Mouse (Mus musculus): Measurements from ENCODE around the gene Spag17. TPM values are rescaled to one million over a fixed set of nuclear protein-coding genes. Genes with fewer than 3 reads are reported as not detected.
"Not testable (repeated sequence)": the region's sequence is repeated elsewhere in the genome, so short reads cannot be mapped to it uniquely, and the experiment has no call there.

The Spag17 gene
- polyA plus RNA-seq, 1 experiment from 2014 or later, result 0.33 TPM

- no peaks in the 10 kb centered on the region for H3K9me3 ChIP-seq (ENCODE audit: control insufficient read depth, low read length)
- WGBS, result 78% methylated on average over 6 of the region's 6 CpGs
- H3K27me3 ChIP-seq (replicated peaks; ENCODE audit: control insufficient read depth, insufficient read depth, low read length), result no peaks in the 10 kb centered on the region
- H3K4me3 ChIP-seq (ENCODE audit: low read length), result no peak overlapping the region
- H3K4me1 ChIP-seq (ENCODE audit: control insufficient read depth, insufficient read depth, low read length), result 0 out of 2 replicates have a peak, but pooled peaks cover 3% of the 10 kb centered on the region
- H3K9ac ChIP-seq (ENCODE audit: low read depth, low read length), result no peak overlapping the region
- ATAC-seq, result no peak
- H3K27ac ChIP-seq (ENCODE audit: low read length), result no peak overlapping the region
- no peaks in the 10 kb centered on the region for H3K36me3 ChIP-seq (ENCODE audit: control insufficient read depth, insufficient read depth, low read length)
- no peak overlapping the region for H3K4me2 ChIP-seq (ENCODE audit: low read depth, low read length)
Measured at GRCm38 (mm10) chr3:99883988-99884564, 1.1 kb upstream of the Spag17 start.

- H3K36me3 ChIP-seq (ENCODE audit: control insufficient read depth, insufficient read depth, low read length); H3K9ac ChIP-seq (ENCODE audit: low read depth, low read length); H3K4me1 ChIP-seq (ENCODE audit: control insufficient read depth, insufficient read depth, low read length); H3K4me2 ChIP-seq (ENCODE audit: low read depth, low read length); H3K27ac ChIP-seq (ENCODE audit: low read length); H3K27me3 ChIP-seq (replicated peaks; ENCODE audit: control insufficient read depth, insufficient read depth, low read length); H3K4me3 ChIP-seq (ENCODE audit: low read length); H3K9me3 ChIP-seq (ENCODE audit: control insufficient read depth, low read length); ATAC-seq: not testable (repeated sequence)
- WGBS, result 91% methylated on average over 4 of the region's 4 CpGs
Measured at GRCm38 (mm10) chr3:99894741-99895140, 9.5 kb downstream of the Spag17 start.

- Histone ChIP-seq H3K4me2 (ENCODE audit: low read depth, low read length) (no peak overlapping the region), H3K4me3 (ENCODE audit: low read length) (no peak overlapping the region), H3K27ac (ENCODE audit: low read length) (no peak overlapping the region), H3K4me1 (ENCODE audit: control insufficient read depth, insufficient read depth, low read length) (no peaks in the 10 kb centered on the region), H3K9me3 (ENCODE audit: control insufficient read depth, low read length) (no peaks in the 10 kb centered on the region), H3K9ac (ENCODE audit: low read depth, low read length) (no peak overlapping the region), H3K36me3 (ENCODE audit: control insufficient read depth, insufficient read depth, low read length) (no peaks in the 10 kb centered on the region), H3K27me3 (replicated peaks; ENCODE audit: control insufficient read depth, insufficient read depth, low read length) (no peaks in the 10 kb centered on the region)
- 85% methylated on average over 8 of the region's 8 CpGs for WGBS
- ATAC-seq, result no peak
Measured at GRCm38 (mm10) chr3:99913809-99914439, 28.7 kb downstream of the Spag17 start.

- H3K36me3 ChIP-seq (ENCODE audit: control insufficient read depth, insufficient read depth, low read length), result no peaks in the 10 kb centered on the region
- H3K4me1 ChIP-seq (ENCODE audit: control insufficient read depth, insufficient read depth, low read length), result no peaks in the 10 kb centered on the region
- 72% methylated on average over 3 of the region's 3 CpGs for WGBS
- H3K9ac ChIP-seq (ENCODE audit: low read depth, low read length), result no peak overlapping the region
- no peak overlapping the region for H3K4me3 ChIP-seq (ENCODE audit: low read length)
- no peaks in the 10 kb centered on the region for H3K27me3 ChIP-seq (replicated peaks; ENCODE audit: control insufficient read depth, insufficient read depth, low read length)
- H3K27ac ChIP-seq (ENCODE audit: low read length), result no peak overlapping the region
- no peaks in the 10 kb centered on the region for H3K9me3 ChIP-seq (ENCODE audit: control insufficient read depth, low read length)
- no peak overlapping the region for H3K4me2 ChIP-seq (ENCODE audit: low read depth, low read length)
- no peak for ATAC-seq
Measured at GRCm38 (mm10) chr3:99922944-99923343, 37.7 kb downstream of the Spag17 start.

- ATAC-seq, result peak; percentile 90
- no peaks in the 10 kb centered on the region for H3K36me3 ChIP-seq (ENCODE audit: control insufficient read depth, insufficient read depth, low read length)
- H3K27me3 ChIP-seq (replicated peaks; ENCODE audit: control insufficient read depth, insufficient read depth, low read length), result no peaks in the 10 kb centered on the region
- 0 out of 2 replicates have a peak overlapping the region, but pooled peaks have one; percentile 1 for H3K4me2 ChIP-seq (ENCODE audit: low read depth, low read length)
- WGBS, result 55% methylated on average over 12 of the region's 12 CpGs
- H3K9me3 ChIP-seq (ENCODE audit: control insufficient read depth, low read length), result no peaks in the 10 kb centered on the region
- peak overlapping the region; percentile 42 for H3K27ac ChIP-seq (ENCODE audit: low read length)
- no peaks in the 10 kb centered on the region for H3K4me1 ChIP-seq (ENCODE audit: control insufficient read depth, insufficient read depth, low read length)
- H3K4me3 ChIP-seq (ENCODE audit: low read length), result no peak overlapping the region
- H3K9ac ChIP-seq (ENCODE audit: low read depth, low read length), result no peak overlapping the region
Measured at GRCm38 (mm10) chr3:99930920-99931620, 45.9 kb downstream of the Spag17 start.

- H3K27me3 ChIP-seq (replicated peaks; ENCODE audit: control insufficient read depth, insufficient read depth, low read length), result no peaks in the 10 kb centered on the region
- no peak overlapping the region for H3K27ac ChIP-seq (ENCODE audit: low read length)
- ATAC-seq, result peak; percentile 34; the same call in 1 of the 2 replicates
- no peaks in the 10 kb centered on the region for H3K4me1 ChIP-seq (ENCODE audit: control insufficient read depth, insufficient read depth, low read length)
- H3K4me2 ChIP-seq (ENCODE audit: low read depth, low read length), result no peak overlapping the region
- WGBS, result 32% methylated on average over 1 of the region's 1 CpGs
- H3K9me3 ChIP-seq (ENCODE audit: control insufficient read depth, low read length), result no peaks in the 10 kb centered on the region
- H3K4me3 ChIP-seq (ENCODE audit: low read length), result no peak overlapping the region
- H3K9ac ChIP-seq (ENCODE audit: low read depth, low read length), result no peak overlapping the region
- no peaks in the 10 kb centered on the region for H3K36me3 ChIP-seq (ENCODE audit: control insufficient read depth, insufficient read depth, low read length)
Measured at GRCm38 (mm10) chr3:99936159-99936558, 51.0 kb downstream of the Spag17 start.

- ATAC-seq, result no peak
- H3K9me3 ChIP-seq (ENCODE audit: control insufficient read depth, low read length), result no peaks in the 10 kb centered on the region
- no peak overlapping the region for H3K27ac ChIP-seq (ENCODE audit: low read length)
- no peak overlapping the region for H3K4me3 ChIP-seq (ENCODE audit: low read length)
- no peaks in the 10 kb centered on the region for H3K27me3 ChIP-seq (replicated peaks; ENCODE audit: control insufficient read depth, insufficient read depth, low read length)
- H3K4me2 ChIP-seq (ENCODE audit: low read depth, low read length), result no peak overlapping the region
- no peak overlapping the region for H3K9ac ChIP-seq (ENCODE audit: low read depth, low read length)
- H3K36me3 ChIP-seq (ENCODE audit: control insufficient read depth, insufficient read depth, low read length), result no peaks in the 10 kb centered on the region
- WGBS, result 33% methylated on average over 8 of the region's 8 CpGs
- no peaks in the 10 kb centered on the region for H3K4me1 ChIP-seq (ENCODE audit: control insufficient read depth, insufficient read depth, low read length)
Measured at GRCm38 (mm10) chr3:99938611-99939286, 53.5 kb downstream of the Spag17 start.

- Histone ChIP-seq H3K9me3 (ENCODE audit: control insufficient read depth, low read length) (no peaks in the 10 kb centered on the region), H3K9ac (ENCODE audit: low read depth, low read length) (no peak overlapping the region), H3K36me3 (ENCODE audit: control insufficient read depth, insufficient read depth, low read length) (no peaks in the 10 kb centered on the region), H3K4me2 (ENCODE audit: low read depth, low read length) (no peak overlapping the region), H3K4me1 (ENCODE audit: control insufficient read depth, insufficient read depth, low read length) (no peaks in the 10 kb centered on the region), H3K4me3 (ENCODE audit: low read length) (no peak overlapping the region), H3K27me3 (replicated peaks; ENCODE audit: control insufficient read depth, insufficient read depth, low read length) (no peaks in the 10 kb centered on the region), H3K27ac (ENCODE audit: low read length) (no peak overlapping the region)
- 50% methylated on average over 2 of the region's 2 CpGs for WGBS
- no peak for ATAC-seq
Measured at GRCm38 (mm10) chr3:99945171-99945570, 60.0 kb downstream of the Spag17 start.

GRCm38 (mm10) chr3:99954039-99954602 is 68.9 kb downstream of the Spag17 start:
- H3K36me3 ChIP-seq (ENCODE audit: control insufficient read depth, insufficient read depth, low read length), result no peaks in the 10 kb centered on the region
- 72% methylated on average over 9 of the region's 9 CpGs for WGBS
- no peak overlapping the region for H3K27ac ChIP-seq (ENCODE audit: low read length)
- H3K4me3 ChIP-seq (ENCODE audit: low read length), result no peak overlapping the region
- H3K9ac ChIP-seq (ENCODE audit: low read depth, low read length), result no peak overlapping the region
- no peak for ATAC-seq
- no peaks in the 10 kb centered on the region for H3K4me1 ChIP-seq (ENCODE audit: control insufficient read depth, insufficient read depth, low read length)
- H3K9me3 ChIP-seq (ENCODE audit: control insufficient read depth, low read length), result no peaks in the 10 kb centered on the region
- H3K4me2 ChIP-seq (ENCODE audit: low read depth, low read length), result no peak overlapping the region
- no peaks in the 10 kb centered on the region for H3K27me3 ChIP-seq (replicated peaks; ENCODE audit: control insufficient read depth, insufficient read depth, low read length)

Data from intestine, embryonic 16.5 days (tissue).